9 mouse cellular contexts compared by ENCODE assay signal in the genomic region with DNA sequence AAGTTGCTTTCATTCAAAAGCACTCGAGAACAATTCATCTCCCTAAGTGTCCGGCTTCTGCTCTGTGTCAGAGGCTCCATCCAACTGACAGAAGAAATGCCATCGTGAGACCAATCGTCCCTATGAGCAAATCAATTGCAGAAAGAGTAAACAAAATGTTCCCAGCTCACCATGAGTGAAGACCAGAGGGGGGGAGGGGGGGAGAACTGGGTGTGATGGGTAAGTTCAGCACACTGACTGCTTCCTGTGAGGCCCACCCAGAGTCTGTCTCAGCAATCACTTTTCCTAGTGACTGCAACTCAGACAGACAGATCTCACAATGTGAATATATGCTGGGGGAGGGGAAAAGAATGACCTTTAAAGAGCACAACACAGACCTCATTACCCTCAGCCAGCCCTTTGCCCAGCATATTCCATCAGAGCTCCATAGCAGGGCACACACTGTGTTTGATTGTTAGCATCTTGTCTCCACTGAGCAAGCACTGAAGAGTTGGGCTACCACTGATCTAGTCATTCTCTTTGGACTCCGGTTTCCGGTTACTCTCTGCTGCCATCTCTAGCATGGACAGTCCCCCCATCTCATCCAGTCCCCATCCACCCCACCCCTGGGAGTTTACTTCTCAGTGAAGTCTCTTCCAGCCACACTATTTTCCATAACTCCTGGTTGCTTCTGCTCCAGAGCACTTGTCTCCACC. TPM values are rescaled to one million over a fixed set of nuclear protein-coding genes. Genes with fewer than 3 reads are reported as not detected.
A peak's percentile ranks its signal among the peaks of the same experiment; 100 is the strongest.
DNase-seq lines count a peak whose midpoint lies in the region; ATAC-seq lines count a peak whose summit lies in the region.
"Had no signal": no experiment of that assay in that cellular context is flagged by ENCODE, and none has a peak within 500 bp of the region (broad histone marks: within the 10 kb centered on the region; RNA-seq: fewer than 3 reads in every experiment).

No protein-coding gene starts in this region.

- peaks cover 22% of the 10 kb centered on the region for H3K27me3 ChIP-seq in erythroblast, embryonic 14.5 days (ENCODE audit: control insufficient read depth)
- H3K27me3 ChIP-seq in liver, embryonic 13.5 days: peaks cover 19% of the 10 kb centered on the region

- peak overlapping the region; percentile 40; the same call in 1 of the 2 replicates for H3K27ac ChIP-seq in liver, embryonic 13.5 days

- DNase-seq in thymus, postnatal 14 days: peak; percentile 30
- no peak for DNase-seq in thymus, postnatal 4 days
- DNase-seq in liver, embryonic 13.5 days: no peak
- no peak for DNase-seq in gastrocnemius, postnatal 36 days
- no peak for DNase-seq in urinary bladder, postnatal 36 days (ENCODE audit: low spot score in 2 of 2)
- no peak for DNase-seq in adrenal gland, postnatal 10 days

- H3K4me1 ChIP-seq in erythroblast, embryonic 14.5 days (ENCODE audit: control insufficient read depth): peaks cover 75% of the 10 kb centered on the region
- H3K4me1 ChIP-seq in liver, embryonic 13.5 days (replicated peaks): peaks cover 89% of the 10 kb centered on the region

- peaks cover 54% of the 10 kb centered on the region for H3K36me3 ChIP-seq in erythroblast, embryonic 14.5 days (ENCODE audit: control insufficient read depth)
- H3K36me3 ChIP-seq in liver, embryonic 13.5 days: 0 out of 2 replicates have a peak, but pooled peaks cover 11% of the 10 kb centered on the region

- peak overlapping the region; percentile 81 for H3K4me2 ChIP-seq in liver, embryonic 13.5 days

- H3K9me3 ChIP-seq in erythroblast, embryonic 14.5 days (ENCODE audit: control insufficient read depth, low read length): peaks cover 3% of the 10 kb centered on the region
- no peaks in the 10 kb centered on the region for H3K9me3 ChIP-seq in liver, embryonic 13.5 days (replicated peaks)

- intact Hi-C loops in gastrocnemius, postnatal 36 days (cut with DNase I): no loop called here

- WGBS in liver, embryonic 13.5 days (ENCODE audit: insufficient replicate concordance): 54% methylated on average over 6 of the region's 6 CpGs

- peak overlapping the region; percentile 90 for H3K4me3 ChIP-seq in erythroblast, embryonic 14.5 days (replicated peaks)
- H3K4me3 ChIP-seq in liver, embryonic 13.5 days (replicated peaks): peak overlapping the region; percentile 95

- ATAC-seq in erythroblast, adult 5-6 weeks (replicated peaks; ENCODE audit: low FRiP score, poor library complexity, severe bottlenecking): no peak
- ATAC-seq in liver, embryonic 13.5 days (ENCODE audit: low read depth): no peak

- H3K9ac ChIP-seq in liver, embryonic 13.5 days: peak overlapping the region; percentile 96

RNA-seq across cellular contexts. Expression of a gene that starts 2.2 kb away (rescaled TPM):
- polyA plus RNA-seq in erythroblast, embryonic 14.5 days (2012): 2.5 and 4.0 TPM in 2 replicates
- total RNA-seq in erythroblast, adult 5-6 weeks (2015; ENCODE audit: low replicate concordance): 34.9 and 47.3 TPM in 2 replicates
- 39.6 and 46.4 TPM in 2 replicates for total RNA-seq in erythroblast, adult 5-6 weeks (2017; ENCODE audit: low replicate concordance)
- polyA plus RNA-seq in liver, embryonic 13.5 days (2015; fragmentation: Nextera tagmentation; extraction: Ambion mirVana): 69.2 and 80.8 TPM in 2 replicates
- total RNA-seq in gastrocnemius, postnatal 36 days (2021): 1 to 10 TPM; 1.9 to 2.4 TPM
- 10 to 100 TPM; 32.1 TPM for total RNA-seq in adrenal gland, postnatal 10 days (2021)

RNA-seq across cellular contexts. Expression of a gene that starts 21.0 kb away (rescaled TPM):
- not detected in 2 replicates for polyA plus RNA-seq in erythroblast, embryonic 14.5 days (2012)
- total RNA-seq in erythroblast, adult 5-6 weeks (2015; ENCODE audit: low replicate concordance): not detected in 2 replicates
- not detected in 2 replicates for total RNA-seq in erythroblast, adult 5-6 weeks (2017; ENCODE audit: low replicate concordance)
- 0.53 and 0.57 TPM in 2 replicates for polyA plus RNA-seq in liver, embryonic 13.5 days (2015; fragmentation: Nextera tagmentation; extraction: Ambion mirVana)
- under 1 TPM; 0.10 TPM for total RNA-seq in gastrocnemius, postnatal 36 days (2021)
- 1 to 10 TPM in 1 of 2 experiments, under 1 TPM in 1; 0.75 to 1.5 TPM for total RNA-seq in adrenal gland, postnatal 10 days (2021)
- total RNA-seq: liver, adult 2 months had no signal

RNA-seq across cellular contexts. Expression of a gene that starts 48.0 kb away (rescaled TPM):
- not detected in 2 replicates for polyA plus RNA-seq in erythroblast, embryonic 14.5 days (2012)
- total RNA-seq in erythroblast, adult 5-6 weeks (2015; ENCODE audit: low replicate concordance): not detected in 2 replicates
- not detected in 2 replicates for total RNA-seq in erythroblast, adult 5-6 weeks (2017; ENCODE audit: low replicate concordance)
- polyA plus RNA-seq in liver, embryonic 13.5 days (2015; fragmentation: Nextera tagmentation; extraction: Ambion mirVana): not detected in 2 replicates
- not detected for total RNA-seq in gastrocnemius, postnatal 36 days (2021)
- not detected for total RNA-seq in adrenal gland, postnatal 10 days (2021)
- total RNA-seq: liver, adult 2 months had no signal
- polyA plus RNA-seq: liver, adult 2 months had no signal

RNA-seq across cellular contexts. Expression of a gene that starts 52.7 kb away (rescaled TPM):
- polyA plus RNA-seq in erythroblast, embryonic 14.5 days (2012): 1.9 and 2.0 TPM in 2 replicates
- total RNA-seq in erythroblast, adult 5-6 weeks (2015; ENCODE audit: low replicate concordance): 4.8 and 13.3 TPM in 2 replicates
- 3.9 and 14.8 TPM in 2 replicates for total RNA-seq in erythroblast, adult 5-6 weeks (2017; ENCODE audit: low replicate concordance)
- polyA plus RNA-seq in liver, embryonic 13.5 days (2015; fragmentation: Nextera tagmentation; extraction: Ambion mirVana): 7.1 TPM in 2 replicates
- total RNA-seq in gastrocnemius, postnatal 36 days (2021): 1 to 10 TPM; 5.5 to 6.1 TPM
- 10 to 100 TPM; 47.1 to 49.6 TPM for total RNA-seq in adrenal gland, postnatal 10 days (2021)

RNA-seq across cellular contexts. Expression of a gene that starts 56.1 kb away (rescaled TPM):
- 0.25 TPM in 1 of 2 replicates, not detected in the other for polyA plus RNA-seq in erythroblast, embryonic 14.5 days (2012)
- not detected in 2 replicates for total RNA-seq in erythroblast, adult 5-6 weeks (2015; ENCODE audit: low replicate concordance)
- total RNA-seq in erythroblast, adult 5-6 weeks (2017; ENCODE audit: low replicate concordance): not detected in 2 replicates
- polyA plus RNA-seq in liver, embryonic 13.5 days (2015; fragmentation: Nextera tagmentation; extraction: Ambion mirVana): not detected in 2 replicates
- 1 to 10 TPM in 1 of 2 experiments, not detected in 1; 1.2 TPM for total RNA-seq in gastrocnemius, postnatal 36 days (2021)
- 10 to 100 TPM; 10.9 to 24.6 TPM for total RNA-seq in adrenal gland, postnatal 10 days (2021)
- total RNA-seq: liver, adult 2 months had no signal

Comparison
In these comparisons a context has a peak if more than half of its experiments do, and no peak if none do; other contexts are left out.
1. RNA of a gene that starts 2.2 kb away (total RNA-seq): 34.9 to 47.3 TPM in erythroblast, adult 5-6 weeks and 32.1 TPM in adrenal gland, postnatal 10 days; 1.9 to 2.4 TPM in gastrocnemius, postnatal 36 days; every median in the first group is over 4 times any median in the second.